Mouse (Mus musculus): ENCODE measurements around the gene Dixdc1. TPM values are rescaled to one million over a fixed set of nuclear protein-coding genes. Genes with fewer than 3 reads are reported as not detected.

Dixdc1 gene
- polyA plus RNA-seq, 1 experiment from 2014 or later = 30.4 TPM

DNA sequence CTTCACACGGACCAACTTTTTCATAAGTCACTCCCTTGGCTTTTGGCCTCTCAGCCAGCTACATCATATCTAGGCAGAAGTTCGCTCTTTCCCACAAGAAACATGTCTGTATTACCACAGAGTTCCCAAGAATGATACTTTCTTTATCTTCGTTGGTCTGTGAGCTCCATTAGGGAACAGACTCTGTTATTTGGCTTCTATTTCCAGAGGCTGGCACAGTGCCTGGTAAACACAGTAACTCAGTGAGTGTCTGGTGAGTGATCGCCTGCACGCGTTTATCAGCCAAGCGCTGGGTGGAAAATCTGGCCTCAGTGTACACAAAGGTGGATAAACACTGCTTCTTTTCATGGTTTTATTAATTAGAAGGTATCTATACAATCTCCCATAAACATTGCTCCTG is 15.9 kb downstream of the Dixdc1 start:
- Histone ChIP-seq H3K36me3 (peaks cover 5% of the 10 kb centered on the region; the same call in 1 of the 2 replicates), H3K4me2 (no peak overlapping the region; the same call in 1 of the 2 replicates), H3K27ac (peak overlapping the region; percentile 67)

DNA sequence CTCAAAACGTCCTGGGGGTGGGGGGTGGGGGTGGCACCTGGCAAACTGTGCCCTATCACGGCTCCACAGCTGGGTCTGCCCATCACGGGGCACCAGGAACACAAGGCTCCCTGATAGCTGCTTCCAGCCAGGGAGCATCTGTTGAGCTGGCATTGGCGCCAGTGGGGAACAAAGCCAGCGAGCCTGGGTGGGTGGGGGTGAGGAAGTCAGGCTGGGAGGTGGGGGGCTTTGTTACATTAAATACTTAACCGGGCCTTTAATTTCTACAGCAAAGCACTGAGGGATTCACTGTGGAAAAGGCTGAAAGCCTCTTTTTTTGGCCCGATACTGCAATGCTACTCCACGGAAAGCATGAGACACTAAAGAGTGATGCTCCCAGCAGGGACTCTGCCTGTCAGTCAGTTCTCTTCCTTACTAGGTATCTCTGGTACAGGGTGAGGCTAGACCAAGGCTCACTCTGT is 16.8 kb downstream of the Dixdc1 start:
- Histone ChIP-seq H3K36me3 (peaks cover 11% of the 10 kb centered on the region; the same call in 1 of the 2 replicates), H3K9ac (replicated peaks) (no peak overlapping the region), H3K9me3 (no peaks in the 10 kb centered on the region), H3K27ac (0 out of 2 replicates have a peak overlapping the region, but pooled peaks have one; percentile 12), H3K4me2 (no peak overlapping the region), H3K4me1 (replicated peaks) (peaks cover 55% of the 10 kb centered on the region), H3K27me3 (no peaks in the 10 kb centered on the region), H3K4me3 (replicated peaks) (no peak overlapping the region)
- ATAC-seq (ENCODE audit: insufficient number of reproducible peaks, insufficient read depth, low FRiP score, low TSS enrichment, low read depth) = no peak
- WGBS = 44% methylated on average over 8 of the region's 8 CpGs

More for the DNA sequence above, 15.9 kb downstream of the Dixdc1 start:
- 67% methylated on average over 7 of the region's 7 CpGs for WGBS
- Histone ChIP-seq H3K9ac (replicated peaks) (no peak overlapping the region), H3K4me1 (replicated peaks) (peaks cover 55% of the 10 kb centered on the region), H3K4me3 (replicated peaks) (no peak overlapping the region), H3K9me3 (no peaks in the 10 kb centered on the region), H3K27me3 (no peaks in the 10 kb centered on the region)
- no peak for ATAC-seq (ENCODE audit: insufficient number of reproducible peaks, insufficient read depth, low FRiP score, low TSS enrichment, low read depth)

DNA sequence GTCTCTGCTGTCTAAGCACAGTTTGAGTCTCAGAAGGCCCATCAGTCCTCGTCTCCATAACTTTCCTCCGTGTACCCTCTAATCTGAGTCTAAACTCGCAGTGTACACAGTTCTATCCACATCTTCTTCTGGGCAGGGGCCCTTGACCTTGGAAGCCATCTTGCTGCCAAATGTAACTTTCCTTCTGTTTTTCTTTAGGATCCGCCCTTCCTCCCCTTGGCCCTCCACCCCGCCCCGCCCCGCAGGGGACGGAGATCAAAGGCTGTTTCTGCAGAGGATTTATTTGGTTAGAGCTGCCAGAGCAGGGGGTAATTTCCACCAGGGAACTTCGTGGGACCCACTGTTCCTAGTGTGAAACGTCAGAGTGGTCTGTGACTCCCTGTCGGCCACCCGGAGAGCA is 18.3 kb downstream of the Dixdc1 start:
- H3K4me1 ChIP-seq (replicated peaks) = peaks cover 41% of the 10 kb centered on the region
- 21% methylated on average over 12 of the region's 12 CpGs for WGBS
- H3K4me2 ChIP-seq = no peak overlapping the region
- no peak overlapping the region for H3K27ac ChIP-seq
- H3K36me3 ChIP-seq = peaks cover 23% of the 10 kb centered on the region; the same call in 1 of the 2 replicates
- no peak for ATAC-seq (ENCODE audit: insufficient number of reproducible peaks, insufficient read depth, low FRiP score, low TSS enrichment, low read depth)
- H3K9ac ChIP-seq (replicated peaks) = 0 out of 2 replicates have a peak overlapping the region, but pooled peaks have one; percentile 35
- no peak overlapping the region for H3K4me3 ChIP-seq (replicated peaks)
- H3K9me3 ChIP-seq = no peaks in the 10 kb centered on the region
- H3K27me3 ChIP-seq = no peaks in the 10 kb centered on the region

DNA sequence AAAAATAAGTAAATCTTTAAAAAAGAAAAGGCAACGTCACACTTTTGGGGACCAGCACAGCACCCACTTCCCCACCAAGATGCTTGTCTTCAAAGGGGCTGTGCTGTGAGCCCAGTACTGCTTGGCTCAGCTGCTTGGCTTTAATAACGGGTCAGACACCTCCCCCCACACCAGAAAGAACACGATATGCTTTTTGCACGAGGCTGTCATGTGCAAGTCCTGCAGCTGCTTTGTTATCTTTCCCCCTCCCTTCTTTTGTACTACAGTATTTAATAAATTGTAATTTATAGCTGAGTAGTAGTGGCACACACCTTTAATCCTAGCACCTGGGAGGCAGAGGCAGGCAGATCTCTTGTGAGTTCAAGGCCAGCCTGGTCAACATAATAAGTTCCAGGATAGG is 20.4 kb downstream of the Dixdc1 start:
- no peak overlapping the region for H3K9ac ChIP-seq (replicated peaks)
- peaks cover 23% of the 10 kb centered on the region; the same call in 1 of the 2 replicates for H3K36me3 ChIP-seq
- H3K4me2 ChIP-seq = no peak overlapping the region
- ATAC-seq (ENCODE audit: insufficient number of reproducible peaks, insufficient read depth, low FRiP score, low TSS enrichment, low read depth) = no peak
- H3K27ac ChIP-seq = no peak overlapping the region
- H3K9me3 ChIP-seq = no peaks in the 10 kb centered on the region
- 82% methylated on average over 4 of the region's 4 CpGs for WGBS
- H3K4me3 ChIP-seq (replicated peaks) = no peak overlapping the region
- no peaks in the 10 kb centered on the region for H3K27me3 ChIP-seq
- peaks cover 31% of the 10 kb centered on the region for H3K4me1 ChIP-seq (replicated peaks)

DNA sequence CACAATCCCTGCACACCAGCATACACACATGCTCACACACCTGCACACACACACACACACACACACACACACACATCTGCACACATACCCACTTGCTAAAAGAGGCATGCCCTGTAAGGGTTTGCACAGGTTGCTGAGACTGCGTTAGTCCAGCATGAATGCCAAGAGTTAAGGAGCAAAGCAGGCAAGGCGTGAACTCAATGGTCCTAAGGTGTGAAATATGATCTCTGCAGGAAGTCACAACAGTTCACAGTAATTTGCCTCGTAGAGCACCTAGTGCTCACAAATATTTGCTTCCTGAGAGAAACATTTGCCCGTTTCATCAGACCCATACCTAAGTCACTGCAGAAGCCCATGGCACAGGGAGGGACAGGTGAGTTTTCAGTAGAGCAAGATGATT is 25.1 kb downstream of the Dixdc1 start:
- no peaks in the 10 kb centered on the region for H3K9me3 ChIP-seq
- H3K4me2 ChIP-seq = no peak overlapping the region
- H3K36me3 ChIP-seq = peaks cover 33% of the 10 kb centered on the region
- ATAC-seq (ENCODE audit: insufficient number of reproducible peaks, insufficient read depth, low FRiP score, low TSS enrichment, low read depth) = no peak
- no peak overlapping the region for H3K9ac ChIP-seq (replicated peaks)
- H3K4me1 ChIP-seq (replicated peaks) = peaks cover 13% of the 10 kb centered on the region
- no peaks in the 10 kb centered on the region for H3K27me3 ChIP-seq
- 26% methylated on average over 4 of the region's 4 CpGs for WGBS
- no peak overlapping the region for H3K4me3 ChIP-seq (replicated peaks)
- H3K27ac ChIP-seq = no peak overlapping the region

DNA sequence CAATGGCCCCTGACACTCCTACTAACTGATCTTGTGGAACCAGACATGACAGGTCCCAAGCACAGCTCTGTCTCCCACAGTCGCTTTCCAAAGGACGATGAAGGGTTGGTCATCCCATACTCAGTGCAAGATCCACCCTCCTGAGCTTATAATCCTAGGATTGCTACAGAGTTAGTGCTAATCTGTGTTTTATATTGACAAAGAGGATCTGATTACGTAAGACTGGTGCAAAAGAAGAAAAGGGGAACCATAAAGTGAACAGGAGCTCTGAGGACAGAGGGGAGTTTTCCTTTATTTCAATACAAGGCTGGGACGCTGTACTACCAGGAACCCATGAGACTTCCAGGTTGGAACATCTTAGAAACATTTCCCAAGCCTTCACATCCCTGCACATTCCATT is 28.0 kb downstream of the Dixdc1 start:
- WGBS = 88% methylated on average over 4 of the region's 4 CpGs
- peaks cover 41% of the 10 kb centered on the region for H3K36me3 ChIP-seq
- no peak overlapping the region for H3K4me2 ChIP-seq
- no peaks in the 10 kb centered on the region for H3K27me3 ChIP-seq
- peaks cover 13% of the 10 kb centered on the region for H3K4me1 ChIP-seq (replicated peaks)
- H3K9ac ChIP-seq (replicated peaks) = no peak overlapping the region
- H3K27ac ChIP-seq = no peak overlapping the region
- no peaks in the 10 kb centered on the region for H3K9me3 ChIP-seq
- no peak overlapping the region for H3K4me3 ChIP-seq (replicated peaks)
- no peak for ATAC-seq (ENCODE audit: insufficient number of reproducible peaks, insufficient read depth, low FRiP score, low TSS enrichment, low read depth)

DNA sequence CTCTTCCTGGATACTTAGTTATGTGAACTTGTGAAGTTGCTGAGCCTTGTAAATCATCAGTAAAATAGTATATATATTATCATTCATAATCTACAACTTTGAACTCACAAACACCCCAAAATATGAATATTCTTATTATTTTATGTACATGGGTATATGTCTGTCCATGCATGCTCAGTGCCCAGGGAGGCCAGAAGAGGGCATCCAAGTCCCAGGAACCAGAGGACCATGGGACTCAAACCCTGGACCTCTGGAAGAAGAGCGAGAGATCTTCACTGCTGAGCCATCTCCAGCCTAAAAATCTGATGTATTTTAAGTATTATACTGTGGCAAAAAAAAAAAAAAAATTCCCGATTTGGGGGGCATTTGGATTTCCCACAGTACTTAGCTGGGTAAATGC is 30.2 kb downstream of the Dixdc1 start:
- peaks cover 49% of the 10 kb centered on the region for H3K36me3 ChIP-seq
- no peak overlapping the region for H3K9ac ChIP-seq (replicated peaks)

DNA sequence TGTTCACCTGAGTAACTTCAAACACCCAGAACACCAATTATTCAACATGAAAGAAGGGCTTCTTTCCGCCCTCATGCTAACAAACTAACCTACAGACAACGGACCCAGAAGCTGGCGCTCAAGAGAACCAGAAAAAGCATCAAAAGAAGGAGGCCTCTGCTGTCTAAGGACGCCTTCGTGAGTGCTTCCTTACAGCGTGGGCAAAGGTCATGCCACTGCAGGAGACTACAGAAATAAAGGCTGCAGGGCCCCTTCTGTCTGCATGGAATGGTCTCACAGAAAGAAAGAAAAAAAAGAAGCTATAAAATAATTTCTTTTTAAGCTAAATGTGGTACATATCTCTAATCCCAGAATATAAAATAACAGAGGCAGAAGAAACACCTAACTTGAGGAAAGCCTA is 34.4 kb downstream of the Dixdc1 start:
- Histone ChIP-seq H3K9ac (replicated peaks) (no peak overlapping the region), H3K4me3 (replicated peaks) (no peak overlapping the region), H3K4me1 (replicated peaks) (peaks cover 9% of the 10 kb centered on the region), H3K27ac (no peak overlapping the region), H3K9me3 (no peaks in the 10 kb centered on the region), H3K27me3 (peaks cover 2% of the 10 kb centered on the region; the same call in 1 of the 2 replicates), H3K4me2 (no peak overlapping the region), H3K36me3 (peaks cover 67% of the 10 kb centered on the region)
- no peak for ATAC-seq (ENCODE audit: insufficient number of reproducible peaks, insufficient read depth, low FRiP score, low TSS enrichment, low read depth)
- WGBS = 71% methylated on average over 6 of the region's 6 CpGs

More for the DNA sequence above, 30.2 kb downstream of the Dixdc1 start:
- H3K4me1 ChIP-seq (replicated peaks) = peaks cover 4% of the 10 kb centered on the region
- no peak overlapping the region for H3K4me3 ChIP-seq (replicated peaks)
- no peak overlapping the region for H3K4me2 ChIP-seq
- WGBS = 40% methylated on average over 2 of the region's 2 CpGs
- no peak for ATAC-seq (ENCODE audit: insufficient number of reproducible peaks, insufficient read depth, low FRiP score, low TSS enrichment, low read depth)
- H3K9me3 ChIP-seq = no peaks in the 10 kb centered on the region
- H3K27me3 ChIP-seq = no peaks in the 10 kb centered on the region
- H3K27ac ChIP-seq = no peak overlapping the region

DNA sequence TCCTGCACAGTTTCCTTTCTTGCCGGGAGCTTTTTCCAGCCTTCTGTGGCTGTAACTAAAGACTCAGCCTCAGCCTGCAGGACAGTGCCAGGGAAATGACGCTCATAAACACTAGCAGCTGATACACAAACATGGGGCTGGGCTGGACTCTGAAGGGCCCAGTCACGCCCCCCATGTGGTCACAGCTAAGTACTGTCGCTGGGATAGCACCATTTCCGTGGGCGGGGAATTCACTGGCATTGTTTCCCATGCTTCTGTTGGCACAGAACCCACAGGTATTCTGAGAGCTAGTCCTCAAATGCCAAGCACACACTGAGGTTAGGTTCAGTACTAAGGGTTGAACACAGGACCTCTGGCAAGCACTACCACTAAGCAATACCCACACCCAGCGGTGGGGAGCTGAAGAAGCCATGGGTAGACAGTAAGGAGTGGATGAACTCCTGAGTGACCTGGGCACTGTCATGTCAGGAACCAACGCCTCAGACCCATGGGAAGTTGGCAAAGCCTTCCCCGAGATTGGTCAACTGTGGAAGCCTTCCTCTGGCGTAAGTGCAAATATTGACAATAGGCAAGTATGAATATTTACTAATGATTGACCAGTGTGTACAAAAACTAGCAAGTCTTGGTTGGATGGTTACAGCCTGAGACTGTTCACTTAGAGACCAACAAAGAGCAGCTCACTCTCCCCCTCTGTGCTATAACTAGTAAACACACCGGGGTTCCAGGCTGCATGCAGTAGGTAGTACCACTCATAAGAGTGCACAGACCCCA is 38.2 kb downstream of the Dixdc1 start:
- Histone ChIP-seq H3K4me2 (no peak overlapping the region), H3K36me3 (peaks cover 42% of the 10 kb centered on the region), H3K4me3 (replicated peaks) (no peak overlapping the region), H3K27me3 (peaks cover 19% of the 10 kb centered on the region; the same call in 1 of the 2 replicates), H3K27ac (0 out of 2 replicates have a peak overlapping the region, but pooled peaks have one; percentile 17), H3K9me3 (no peaks in the 10 kb centered on the region), H3K4me1 (replicated peaks) (peaks cover 30% of the 10 kb centered on the region), H3K9ac (replicated peaks) (no peak overlapping the region)
- ATAC-seq (ENCODE audit: insufficient number of reproducible peaks, insufficient read depth, low FRiP score, low TSS enrichment, low read depth) = no peak
- WGBS = 55% methylated on average over 11 of the region's 11 CpGs

DNA sequence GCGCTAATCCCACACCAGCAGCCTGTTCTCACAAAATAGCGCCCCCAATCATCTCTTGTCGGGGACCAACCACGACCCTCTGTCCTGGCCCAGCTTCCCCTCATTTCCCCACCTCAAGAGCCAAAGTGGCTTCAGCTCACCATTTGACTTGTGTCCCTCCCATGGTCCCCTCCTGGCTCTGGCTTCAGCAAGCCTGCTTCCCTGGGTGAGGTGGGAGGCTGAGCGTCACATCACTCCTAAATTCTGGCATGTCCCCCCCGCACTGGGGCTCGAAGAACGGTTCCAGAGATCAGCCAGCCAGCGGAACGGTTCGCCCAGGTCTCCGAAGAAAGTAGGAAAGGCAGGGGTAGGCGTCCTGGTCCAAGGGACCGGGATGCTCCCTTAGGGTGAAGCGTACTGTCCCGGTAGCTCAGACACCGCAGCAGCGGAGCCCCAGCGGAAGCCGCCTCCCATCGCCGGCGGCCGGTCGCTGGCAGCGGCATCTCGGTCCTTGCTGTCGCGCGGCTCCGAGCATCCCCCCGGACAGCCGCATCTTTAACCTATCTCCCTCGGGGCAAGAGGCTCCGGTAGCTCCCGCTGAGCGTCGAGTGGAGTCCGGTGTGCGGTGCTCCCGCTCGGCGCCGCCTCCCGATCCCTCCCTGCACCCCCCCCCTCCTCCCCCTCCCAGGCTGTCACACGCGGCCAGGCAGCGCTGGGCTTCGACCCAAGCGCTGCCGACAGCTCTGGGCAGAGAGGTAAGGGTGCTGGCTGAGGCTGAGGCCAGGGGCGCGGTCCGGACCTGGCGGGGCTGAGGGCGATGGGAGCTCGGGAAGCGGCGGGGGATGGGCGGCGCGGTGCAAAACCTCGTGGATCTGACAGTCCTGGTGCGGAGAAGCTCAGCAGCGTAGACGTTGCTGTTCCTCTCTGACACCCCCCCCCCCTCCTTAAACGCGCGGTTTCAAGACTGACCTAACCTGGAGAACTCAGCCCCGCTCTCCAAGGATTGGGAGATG is 40.6 kb downstream of the Dixdc1 start:
- Histone ChIP-seq H3K4me2 (peak overlapping the region; percentile 99), H3K36me3 (peaks cover 44% of the 10 kb centered on the region), H3K9ac (replicated peaks) (peak overlapping the region; percentile 74), H3K27me3 (peaks cover 19% of the 10 kb centered on the region; the same call in 1 of the 2 replicates), H3K27ac (no peak overlapping the region), H3K4me1 (replicated peaks) (peaks cover 33% of the 10 kb centered on the region), H3K9me3 (no peaks in the 10 kb centered on the region), H3K4me3 (replicated peaks) (peak overlapping the region; percentile 58)
- WGBS = 2% methylated on average over 68 of the region's 70 CpGs
- peak; percentile 29; the same call in 1 of the 2 replicates for ATAC-seq (ENCODE audit: insufficient number of reproducible peaks, insufficient read depth, low FRiP score, low TSS enrichment, low read depth)

DNA sequence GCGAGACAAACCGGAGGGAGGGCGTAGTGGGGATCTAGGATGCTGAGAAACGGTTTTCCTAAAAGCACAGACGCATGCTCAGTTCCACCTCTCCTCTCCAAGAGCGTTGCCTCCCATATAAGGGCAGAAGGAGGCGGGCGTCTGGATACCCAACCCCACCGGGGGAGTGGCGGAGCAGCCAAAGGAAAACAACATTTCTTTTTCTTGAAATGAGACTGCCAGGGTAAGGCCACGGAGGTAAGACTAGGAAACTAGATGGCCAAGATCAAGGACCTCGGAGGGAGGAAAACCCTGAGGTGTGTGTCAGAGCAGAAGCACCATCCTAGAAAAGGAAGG is 41.6 kb downstream of the Dixdc1 start:
- no peak overlapping the region for H3K27ac ChIP-seq
- peak; percentile 58; the same call in 1 of the 2 replicates for ATAC-seq (ENCODE audit: insufficient number of reproducible peaks, insufficient read depth, low FRiP score, low TSS enrichment, low read depth)
- peaks cover 19% of the 10 kb centered on the region; the same call in 1 of the 2 replicates for H3K27me3 ChIP-seq
- H3K4me2 ChIP-seq = peak overlapping the region; percentile 99
- peak overlapping the region; percentile 23 for H3K4me3 ChIP-seq (replicated peaks)
- 3% methylated on average over 12 of the region's 12 CpGs for WGBS
- peaks cover 39% of the 10 kb centered on the region for H3K4me1 ChIP-seq (replicated peaks)
- no peaks in the 10 kb centered on the region for H3K9me3 ChIP-seq
- H3K9ac ChIP-seq (replicated peaks) = no peak overlapping the region; the same call in 1 of the 2 replicates
- peaks cover 41% of the 10 kb centered on the region for H3K36me3 ChIP-seq
